Comparison of ENCODE assay signal across 17 mouse cellular contexts in genomic region chr6:53462802-53463201, GRCm38 (mm10).
A peak's percentile ranks its signal among the peaks of the same experiment; 100 is the strongest.
DNase-seq lines count a peak whose midpoint lies in the region; ATAC-seq and TF ChIP-seq lines count a peak whose summit lies in the region.
"Had no signal": no experiment of that assay in that cellular context is flagged by ENCODE, and none has a peak within 500 bp of the region (broad histone marks: within the 10 kb centered on the region; RNA-seq: fewer than 3 reads in every experiment).

No protein-coding gene starts in this region.

- no peak overlapping the region for H3K27ac ChIP-seq in forebrain, postnatal 0 days (ENCODE audit: low read depth, low read length)
- no peak overlapping the region for H3K27ac ChIP-seq in forebrain, embryonic 11.5 days (ENCODE audit: low read depth, low read length)
- no peak overlapping the region for H3K27ac ChIP-seq in embryonic facial prominence, embryonic 13.5 days
- H3K27ac ChIP-seq in lung, postnatal 0 days (ENCODE audit: low read length): no peak overlapping the region
- H3K27ac ChIP-seq: liver, embryonic 14.5 days; midbrain, embryonic 15.5 days had no signal

- no peaks in the 10 kb centered on the region for H3K9me3 ChIP-seq in forebrain, postnatal 0 days (ENCODE audit: low read length)
- H3K9me3 ChIP-seq in forebrain, embryonic 11.5 days (ENCODE audit: control insufficient read depth, low read length): no peaks in the 10 kb centered on the region
- H3K9me3 ChIP-seq in embryonic facial prominence, embryonic 13.5 days: no peaks in the 10 kb centered on the region
- no peaks in the 10 kb centered on the region for H3K9me3 ChIP-seq in lung, postnatal 0 days (ENCODE audit: low read length)
- H3K9me3 ChIP-seq: midbrain, embryonic 15.5 days had no signal

- H3K4me1 ChIP-seq in forebrain, postnatal 0 days (ENCODE audit: insufficient read depth): no peaks in the 10 kb centered on the region
- H3K4me1 ChIP-seq in forebrain, embryonic 11.5 days (replicated peaks; ENCODE audit: control insufficient read depth, insufficient read depth, low read length): no peaks in the 10 kb centered on the region
- H3K4me1 ChIP-seq in embryonic facial prominence, embryonic 13.5 days: peaks cover 45% of the 10 kb centered on the region
- no peaks in the 10 kb centered on the region for H3K4me1 ChIP-seq in lung, postnatal 0 days (ENCODE audit: insufficient read depth, low read depth, low read length)
- H3K4me1 ChIP-seq: midbrain, embryonic 15.5 days had no signal

- ATAC-seq in forebrain, postnatal 0 days: peak; percentile 14; the same call in 1 of the 2 replicates
- ATAC-seq in forebrain, embryonic 11.5 days (replicated peaks; ENCODE audit: low FRiP score): no peak
- no peak for ATAC-seq in embryonic facial prominence, embryonic 13.5 days (ENCODE audit: insufficient number of reproducible peaks, insufficient read depth, low FRiP score, low TSS enrichment, low read depth)
- ATAC-seq in lung, postnatal 0 days: no peak
- ATAC-seq: activated CD4-positive, CD25-positive, alpha-beta regulatory T cell, adult 4 months; midbrain, embryonic 15.5 days; Patski had no signal

- TF ChIP-seq EP300 in lung, postnatal 0 days (IDR thresholded peaks at IDR 0.05): no peak

- no peaks in the 10 kb centered on the region for H3K36me3 ChIP-seq in forebrain, postnatal 0 days (ENCODE audit: insufficient read depth)
- no peaks in the 10 kb centered on the region for H3K36me3 ChIP-seq in forebrain, embryonic 11.5 days (ENCODE audit: control insufficient read depth, insufficient read depth, low read length)
- H3K36me3 ChIP-seq in embryonic facial prominence, embryonic 13.5 days: no peaks in the 10 kb centered on the region
- no peaks in the 10 kb centered on the region for H3K36me3 ChIP-seq in lung, postnatal 0 days (ENCODE audit: insufficient read depth, low read length)
- H3K36me3 ChIP-seq: midbrain, embryonic 15.5 days had no signal

- no peak for TF ChIP-seq CTCF in forebrain, postnatal 0 days (IDR thresholded peaks at IDR 0.05; ENCODE audit: low read depth)
- no peak for TF ChIP-seq CTCF in lung, postnatal 0 days (IDR thresholded peaks at IDR 0.05)

- no peak overlapping the region for H3K4me3 ChIP-seq in forebrain, postnatal 0 days (ENCODE audit: low read depth, low read length)
- H3K4me3 ChIP-seq in forebrain, embryonic 11.5 days (ENCODE audit: low read depth, low read length): no peak overlapping the region
- H3K4me3 ChIP-seq in embryonic facial prominence, embryonic 13.5 days: no peak overlapping the region
- H3K4me3 ChIP-seq in lung, postnatal 0 days (ENCODE audit: low read depth, low read length): no peak overlapping the region
- H3K4me3 ChIP-seq: midbrain, embryonic 15.5 days had no signal

- H3K27me3 ChIP-seq in forebrain, postnatal 0 days (ENCODE audit: insufficient read depth, low read length): no peaks in the 10 kb centered on the region
- H3K27me3 ChIP-seq in forebrain, embryonic 11.5 days (ENCODE audit: control insufficient read depth, insufficient read depth, low read length): no peaks in the 10 kb centered on the region
- H3K27me3 ChIP-seq in embryonic facial prominence, embryonic 13.5 days: peaks cover 15% of the 10 kb centered on the region
- H3K27me3 ChIP-seq in lung, postnatal 0 days (replicated peaks; ENCODE audit: insufficient read depth, low read length): no peaks in the 10 kb centered on the region
- H3K27me3 ChIP-seq: midbrain, embryonic 15.5 days; Patski had no signal

- 0 out of 2 replicates have a peak overlapping the region, but pooled peaks have one; percentile 8 for H3K4me2 ChIP-seq in forebrain, postnatal 0 days (ENCODE audit: low read depth)
- no peak overlapping the region for H3K4me2 ChIP-seq in forebrain, embryonic 11.5 days (ENCODE audit: low read depth, low read length, severe bottlenecking)
- peak overlapping the region; percentile 21; the same call in 1 of the 2 replicates for H3K4me2 ChIP-seq in embryonic facial prominence, embryonic 13.5 days
- no peak overlapping the region for H3K4me2 ChIP-seq in lung, postnatal 0 days (replicated peaks; ENCODE audit: low read depth, low read length)
- H3K4me2 ChIP-seq: midbrain, embryonic 15.5 days had no signal

- no peak for DNase-seq in forebrain, postnatal 0 days
- DNase-seq in forebrain, embryonic 11.5 days (ENCODE audit: low spot score): no peak
- peak; percentile 13 for DNase-seq in brain, adult 2 months (ENCODE audit: low read depth, low spot score)
- peak; percentile 20 for DNase-seq in cerebellum, adult 9-10 months
- DNase-seq in neural tube, embryonic 10.5 days (ENCODE audit: extremely low spot score, low spot score): no peak
- no peak for DNase-seq in lung, postnatal 0 days (ENCODE audit: low spot score)
- DNase-seq: adrenal gland, postnatal 25 days; kidney, adult 9 months; kidney, postnatal 36 days; layer of hippocampus, adult 9-11 months; right cerebral cortex, adult 18-20 months; spleen, adult 18-20 months had no signal

- H3K9ac ChIP-seq in forebrain, postnatal 0 days: no peak overlapping the region
- H3K9ac ChIP-seq in forebrain, embryonic 11.5 days (ENCODE audit: low read length): no peak overlapping the region
- H3K9ac ChIP-seq in embryonic facial prominence, embryonic 13.5 days: no peak overlapping the region
- H3K9ac ChIP-seq in lung, postnatal 0 days (replicated peaks; ENCODE audit: low read depth): no peak overlapping the region
- H3K9ac ChIP-seq: liver, embryonic 14.5 days; midbrain, embryonic 15.5 days had no signal

- 43% methylated on average over 7 of the region's 7 CpGs for WGBS in forebrain, postnatal 0 days
- WGBS in forebrain, embryonic 11.5 days: 70% methylated on average over 7 of the region's 7 CpGs
- WGBS in embryonic facial prominence, embryonic 13.5 days: 40% methylated on average over 7 of the region's 7 CpGs
- WGBS in lung, postnatal 0 days: 77% methylated on average over 7 of the region's 7 CpGs

Comparison
In these comparisons a context has a peak if more than half of its experiments do, and no peak if none do; other contexts are left out.
1. H3K4me2 ChIP-seq: peak in forebrain, postnatal 0 days (single experiment) and embryonic facial prominence, embryonic 13.5 days (single experiment); none in forebrain, embryonic 11.5 days (single experiment) and lung, postnatal 0 days (single experiment).
2. DNase-seq: peak in brain, adult 2 months (single experiment) and cerebellum, adult 9-10 months (single experiment); none in forebrain, postnatal 0 days (single experiment), forebrain, embryonic 11.5 days (single experiment), neural tube, embryonic 10.5 days (single experiment) and lung, postnatal 0 days (single experiment).